Mouse (Mus musculus) bone marrow, adult 2 months (tissue): Measurements from ENCODE around the gene Vps13d.

Source experiments
- CTCF ChIP-seq: fragments of 200-500 bp; IDR thresholded peaks from 2 replicates; pipeline ENCODE4 v1.5.1; 2011; ENCODE audit warnings: low read length, control low read depth; ENCODE audit not compliant: control insufficient read depth, insufficient read depth
- POLR2A ChIP-seq: fragments of 200-500 bp; IDR thresholded peaks from 2 replicates; pipeline ENCODE4 v1.6.1; 2011; ENCODE audit warnings: low read depth, mild to moderate bottlenecking, control low read depth, low read length, borderline replicate concordance; ENCODE audit not compliant: control insufficient read depth

DNA sequence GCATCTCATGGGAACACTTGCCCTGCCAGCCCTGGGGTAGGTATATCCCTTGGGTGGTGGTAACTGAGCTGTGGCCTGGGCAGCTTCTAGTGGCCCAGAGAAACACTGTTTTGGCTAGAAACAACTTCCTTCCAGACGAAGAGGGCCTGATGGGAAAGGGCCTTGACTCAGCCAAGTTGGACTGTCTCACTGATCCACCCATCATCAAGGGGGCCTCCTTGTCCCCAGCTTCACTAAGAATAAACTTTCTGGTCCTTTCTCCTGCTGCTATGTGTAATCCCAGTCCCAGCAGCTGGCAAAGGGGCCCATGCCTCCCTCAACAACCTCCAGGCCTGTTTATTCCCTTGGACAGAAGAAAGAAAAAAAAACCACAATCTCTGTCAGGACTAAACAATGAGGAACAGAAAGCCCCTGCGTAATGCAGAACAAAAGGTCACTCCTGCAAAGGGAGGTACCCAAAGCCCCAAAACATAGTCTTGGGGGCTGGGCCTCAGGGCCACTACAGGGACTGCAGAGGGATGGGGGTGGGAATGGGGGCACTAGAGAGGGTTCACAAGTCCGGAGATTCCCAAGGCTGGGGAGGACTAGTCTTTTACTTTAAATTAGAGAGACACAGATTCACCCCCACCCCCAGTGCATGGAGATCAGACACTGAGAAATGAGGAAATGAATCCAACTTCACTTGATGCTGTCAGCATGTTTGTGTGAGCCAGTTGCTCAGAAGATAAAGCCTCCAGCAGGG, 38.9 kb upstream of the Vps13d start:
- no peak for TF ChIP-seq CTCF
- no peak for TF ChIP-seq POLR2A
